Mouse (Mus musculus): ENCODE data around the gene Flrt1. TPM values are rescaled to one million over a fixed set of nuclear protein-coding genes. Genes with fewer than 3 reads are reported as not detected.
A peak's percentile ranks its signal among the peaks of the same experiment; 100 is the strongest.

The Flrt1 gene
- polyA plus RNA-seq, 1 experiment from 2014 or later = 3.5 TPM

DNA sequence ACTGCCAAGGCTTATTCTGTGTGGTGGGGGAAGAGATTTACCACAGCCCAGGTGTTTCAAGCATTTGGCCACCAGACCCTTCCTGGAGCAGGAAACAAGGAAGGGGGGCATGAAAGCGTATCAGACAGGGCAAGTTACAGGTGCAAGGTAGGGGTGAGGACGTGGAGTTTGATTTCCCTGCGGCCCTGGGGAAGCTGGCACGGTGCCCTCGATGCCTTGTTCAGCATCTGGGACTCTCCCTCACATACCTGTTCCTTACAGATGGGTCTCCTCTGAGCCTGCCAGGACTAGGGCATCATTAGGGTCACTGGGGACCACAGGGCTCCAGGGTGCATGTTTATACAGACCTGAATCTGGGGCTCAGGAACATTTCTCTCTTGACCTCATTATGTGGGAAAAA, 12.8 kb downstream of the Flrt1 start:
- Histone ChIP-seq H3K9me3 (no peaks in the 10 kb centered on the region), H3K36me3 (no peaks in the 10 kb centered on the region), H3K27ac (no peak overlapping the region), H3K4me2 (no peak overlapping the region), H3K27me3 (replicated peaks) (peaks cover 15% of the 10 kb centered on the region), H3K4me3 (replicated peaks) (no peak overlapping the region), H3K9ac (no peak overlapping the region), H3K4me1 (0 out of 2 replicates have a peak, but pooled peaks cover 13% of the 10 kb centered on the region)
- WGBS = 78% methylated on average over 5 of the region's 5 CpGs
- no peak for ATAC-seq (ENCODE audit: insufficient read depth, low FRiP score, low read depth)

DNA sequence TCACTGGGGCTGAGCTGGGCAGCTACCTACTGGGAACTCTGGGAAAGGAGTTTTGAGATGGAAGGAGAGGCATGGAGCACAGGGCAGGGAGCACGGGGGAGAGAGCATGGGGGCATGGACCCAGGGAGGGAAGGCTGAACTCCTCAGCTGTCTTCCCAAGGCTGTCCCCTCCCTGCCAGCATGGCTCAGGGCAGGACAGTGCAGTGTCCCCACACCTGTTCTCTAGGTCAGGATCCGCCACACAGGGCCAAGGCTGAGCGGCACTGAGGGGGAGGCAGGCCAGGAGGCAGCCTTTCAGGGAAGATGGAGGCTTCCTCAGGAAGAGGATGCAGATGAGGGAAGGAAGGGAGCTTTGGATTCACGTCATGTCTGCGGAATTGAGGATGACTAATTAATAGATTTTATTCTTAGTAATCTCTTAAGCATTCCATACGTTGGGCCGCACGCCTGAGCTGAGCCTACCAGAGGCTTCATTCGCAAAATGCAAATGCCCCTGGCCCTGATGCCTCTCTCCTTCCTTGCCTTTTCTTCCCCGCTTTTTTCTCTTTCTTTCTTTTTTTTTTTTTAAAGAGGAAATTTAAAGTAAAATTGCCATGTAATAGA, 14.0 kb downstream of the Flrt1 start:
- no peak for ATAC-seq (ENCODE audit: insufficient read depth, low FRiP score, low read depth)
- no peaks in the 10 kb centered on the region for H3K36me3 ChIP-seq
- no peak overlapping the region for H3K9ac ChIP-seq
- H3K4me3 ChIP-seq (replicated peaks) = no peak overlapping the region
- H3K27me3 ChIP-seq (replicated peaks) = peaks cover 16% of the 10 kb centered on the region
- 0 out of 2 replicates have a peak, but pooled peaks cover 12% of the 10 kb centered on the region for H3K4me1 ChIP-seq
- H3K27ac ChIP-seq = no peak overlapping the region; the same call in 1 of the 2 replicates
- WGBS = 76% methylated on average over 10 of the region's 10 CpGs
- H3K4me2 ChIP-seq = no peak overlapping the region
- no peaks in the 10 kb centered on the region for H3K9me3 ChIP-seq

DNA sequence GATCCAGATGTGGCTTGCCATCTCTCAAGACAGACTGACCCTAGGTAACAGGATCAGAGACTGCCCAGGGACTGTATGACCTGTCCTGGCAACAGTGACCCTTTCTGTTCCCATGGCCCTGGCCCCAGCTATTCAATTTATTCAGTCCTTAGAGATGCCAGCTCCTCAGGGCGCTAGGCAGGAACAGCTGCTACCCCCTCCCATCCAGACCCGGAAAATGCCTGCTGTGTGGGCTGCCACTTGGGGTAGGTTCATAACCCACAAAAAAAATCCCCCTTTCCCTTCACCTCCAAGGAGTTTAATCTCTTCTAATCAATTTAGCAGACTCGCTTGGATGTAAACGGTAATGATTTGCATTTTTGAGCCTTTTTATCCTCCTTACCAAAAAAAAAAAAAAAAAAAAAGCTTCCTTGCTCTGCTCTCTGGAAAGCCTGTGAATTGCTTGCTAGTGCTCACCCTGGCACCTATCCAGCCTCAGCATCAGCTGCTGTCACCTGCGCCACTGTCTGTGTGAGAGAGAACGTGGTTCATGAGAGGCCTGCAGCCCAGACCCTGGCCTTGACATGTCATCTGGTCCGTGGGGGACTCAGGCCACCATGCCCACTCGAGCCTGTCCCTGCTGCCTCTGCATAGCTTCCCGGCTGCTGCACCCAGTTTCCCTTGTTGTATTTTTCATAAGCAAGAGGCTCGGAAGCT, 15.0 kb downstream of the Flrt1 start:
- H3K4me2 ChIP-seq = no peak overlapping the region
- H3K27me3 ChIP-seq (replicated peaks) = peaks cover 14% of the 10 kb centered on the region; the same call in 1 of the 2 replicates
- H3K9ac ChIP-seq = no peak overlapping the region
- H3K9me3 ChIP-seq = no peaks in the 10 kb centered on the region
- H3K4me3 ChIP-seq (replicated peaks) = no peak overlapping the region
- no peaks in the 10 kb centered on the region for H3K36me3 ChIP-seq
- ATAC-seq (ENCODE audit: insufficient read depth, low FRiP score, low read depth) = no peak
- 39% methylated on average over 10 of the region's 10 CpGs for WGBS
- H3K27ac ChIP-seq = no peak overlapping the region
- 0 out of 2 replicates have a peak, but pooled peaks cover 7% of the 10 kb centered on the region for H3K4me1 ChIP-seq

DNA sequence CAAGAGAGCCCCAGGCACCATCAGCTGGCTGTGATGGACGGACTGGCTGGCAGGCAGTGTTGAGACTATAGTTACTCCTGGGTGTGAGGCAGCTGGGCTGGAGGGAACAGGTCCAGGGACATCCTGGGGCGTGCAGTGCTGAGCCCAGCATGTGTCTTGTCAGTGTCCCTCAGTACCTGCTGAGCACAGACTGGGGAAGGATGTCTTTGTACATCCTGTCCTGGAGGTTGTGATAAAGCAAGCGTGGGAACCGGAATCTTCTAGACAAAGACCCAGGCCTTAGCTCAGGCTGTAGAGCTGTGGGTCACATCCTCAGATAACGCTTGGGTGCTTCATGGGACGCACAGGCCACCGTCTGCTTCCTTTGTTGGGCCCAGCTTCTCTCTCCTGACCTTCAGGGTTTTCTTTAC, 15.7 kb downstream of the Flrt1 start:
- ATAC-seq (ENCODE audit: insufficient read depth, low FRiP score, low read depth) = no peak
- Histone ChIP-seq H3K4me2 (no peak overlapping the region), H3K27me3 (replicated peaks) (peaks cover 14% of the 10 kb centered on the region; the same call in 1 of the 2 replicates), H3K4me1 (0 out of 2 replicates have a peak, but pooled peaks cover 11% of the 10 kb centered on the region), H3K36me3 (no peaks in the 10 kb centered on the region), H3K27ac (no peak overlapping the region), H3K9me3 (no peaks in the 10 kb centered on the region), H3K4me3 (replicated peaks) (no peak overlapping the region), H3K9ac (no peak overlapping the region)
- 74% methylated on average over 7 of the region's 7 CpGs for WGBS

DNA sequence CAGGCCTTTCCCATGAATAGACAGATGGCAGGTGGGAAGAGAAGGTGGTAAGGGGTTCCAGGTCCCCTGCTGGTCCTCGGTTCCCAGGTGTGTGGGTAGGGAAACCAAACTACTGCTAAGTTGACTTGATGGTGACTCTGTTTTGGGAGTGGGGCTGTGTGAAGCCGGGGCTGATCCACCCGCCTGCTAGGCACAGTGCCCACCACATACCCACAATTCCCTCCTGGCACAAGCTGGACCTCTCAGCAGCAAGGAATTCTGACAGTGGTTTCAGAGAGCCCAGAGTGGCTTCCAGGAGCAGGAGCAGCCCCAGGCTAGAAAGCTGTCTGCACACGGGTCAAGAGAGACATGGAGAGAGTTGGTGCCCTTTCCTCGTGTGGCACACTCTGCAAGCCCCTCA, 16.5 kb downstream of the Flrt1 start:
- no peak for ATAC-seq (ENCODE audit: insufficient read depth, low FRiP score, low read depth)
- Histone ChIP-seq H3K36me3 (no peaks in the 10 kb centered on the region), H3K27ac (no peak overlapping the region), H3K4me1 (peaks cover 19% of the 10 kb centered on the region; the same call in 1 of the 2 replicates), H3K27me3 (replicated peaks) (peaks cover 14% of the 10 kb centered on the region; the same call in 1 of the 2 replicates), H3K9ac (no peak overlapping the region), H3K4me2 (no peak overlapping the region), H3K9me3 (no peaks in the 10 kb centered on the region), H3K4me3 (replicated peaks) (no peak overlapping the region)
- WGBS = 71% methylated on average over 5 of the region's 5 CpGs

DNA sequence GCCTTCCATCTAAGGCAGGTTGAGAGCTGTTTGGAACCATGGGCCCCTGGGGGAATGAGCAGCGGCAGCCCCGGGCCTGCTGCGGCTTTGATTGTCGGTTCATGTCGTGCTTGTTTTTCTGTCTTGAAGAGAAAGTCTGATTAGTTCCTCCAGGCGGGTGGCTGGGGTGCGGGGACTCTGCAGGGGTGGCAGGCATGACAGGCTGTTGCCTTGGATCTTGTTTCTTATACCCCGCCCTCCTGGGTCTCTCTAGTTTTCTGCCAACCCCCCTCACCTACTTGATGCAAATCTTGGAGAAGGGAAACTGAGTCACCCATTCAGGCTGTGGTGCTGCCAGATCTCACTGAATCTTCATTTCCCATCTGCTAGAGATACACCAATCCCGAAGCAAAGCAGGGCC, 17.0 kb downstream of the Flrt1 start:
- Histone ChIP-seq H3K9ac (no peak overlapping the region), H3K9me3 (no peaks in the 10 kb centered on the region), H3K27ac (no peak overlapping the region), H3K36me3 (no peaks in the 10 kb centered on the region), H3K4me3 (replicated peaks) (no peak overlapping the region), H3K4me1 (peaks cover 24% of the 10 kb centered on the region; the same call in 1 of the 2 replicates), H3K27me3 (replicated peaks) (peaks cover 14% of the 10 kb centered on the region; the same call in 1 of the 2 replicates), H3K4me2 (no peak overlapping the region)
- WGBS = 27% methylated on average over 9 of the region's 9 CpGs
- no peak for ATAC-seq (ENCODE audit: insufficient read depth, low FRiP score, low read depth)

DNA sequence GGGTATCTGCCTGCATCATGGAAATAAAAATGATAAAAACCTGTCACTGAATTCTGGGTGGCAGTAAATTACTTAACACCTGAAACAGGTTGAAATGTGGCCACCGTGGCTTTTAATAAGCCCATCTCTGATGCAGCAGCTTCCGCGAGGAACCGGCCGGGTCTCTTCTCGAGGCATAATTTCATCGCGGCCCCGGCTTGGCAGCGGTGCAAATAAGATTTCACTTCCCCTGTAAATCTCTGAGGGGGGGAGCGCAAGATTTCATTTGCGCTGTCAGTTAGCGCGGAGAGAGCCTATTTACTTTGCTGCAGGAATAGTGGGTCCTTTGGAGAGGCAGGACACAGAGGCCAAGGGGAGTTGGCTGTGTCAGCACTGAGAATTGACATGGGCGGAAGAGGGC, 20.8 kb downstream of the Flrt1 start:
- Histone ChIP-seq H3K4me2 (no peak overlapping the region), H3K27ac (no peak overlapping the region), H3K4me3 (replicated peaks) (no peak overlapping the region), H3K9me3 (no peaks in the 10 kb centered on the region), H3K4me1 (peaks cover 18% of the 10 kb centered on the region; the same call in 1 of the 2 replicates), H3K36me3 (no peaks in the 10 kb centered on the region), H3K27me3 (replicated peaks) (peaks cover 14% of the 10 kb centered on the region; the same call in 1 of the 2 replicates), H3K9ac (no peak overlapping the region)
- ATAC-seq (ENCODE audit: insufficient read depth, low FRiP score, low read depth) = 0 out of 2 replicates have a peak, but pooled peaks have one; percentile 11
- WGBS = 63% methylated on average over 15 of the region's 15 CpGs

DNA sequence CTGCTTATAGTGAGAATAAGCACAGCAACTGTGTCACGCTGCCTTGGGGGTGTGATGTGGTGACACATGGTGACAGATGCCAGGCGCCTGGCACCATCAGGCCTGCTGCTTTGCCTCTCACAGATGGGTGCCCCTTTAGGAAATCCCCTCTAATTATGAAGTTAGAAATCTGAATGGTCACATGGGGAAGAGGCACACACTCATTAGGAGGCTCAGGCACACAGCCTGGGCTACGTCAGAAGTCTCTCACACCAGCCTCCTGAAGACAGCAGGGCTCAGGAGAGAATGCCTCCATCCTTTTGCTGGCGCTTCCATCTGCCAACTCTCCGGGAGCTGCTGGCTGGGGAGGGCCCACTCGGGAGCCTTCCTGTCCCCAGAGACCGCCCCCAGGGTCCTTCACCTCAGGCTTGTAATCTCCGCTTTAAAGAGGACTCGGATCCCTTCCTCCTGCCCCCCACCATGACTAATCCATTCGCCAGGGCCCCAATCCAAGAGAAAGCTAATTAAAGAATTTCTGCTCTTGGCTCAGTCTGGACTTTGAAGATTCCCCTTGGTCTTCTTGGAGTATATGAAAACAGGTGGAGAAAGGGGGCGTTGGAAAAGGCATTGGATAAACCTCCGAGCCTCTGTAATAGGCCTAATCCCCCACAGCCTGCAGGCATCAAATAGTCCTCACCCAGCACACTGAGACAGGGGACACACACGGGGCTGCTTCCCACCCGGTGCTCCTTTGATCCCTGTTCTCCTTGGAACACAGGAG, 22.3 kb downstream of the Flrt1 start:
- 56% methylated on average over 14 of the region's 14 CpGs for WGBS
- ATAC-seq (ENCODE audit: insufficient read depth, low FRiP score, low read depth) = no peak
- Histone ChIP-seq H3K9me3 (no peaks in the 10 kb centered on the region), H3K27ac (no peak overlapping the region), H3K4me2 (no peak overlapping the region), H3K4me1 (peaks cover 18% of the 10 kb centered on the region; the same call in 1 of the 2 replicates), H3K36me3 (no peaks in the 10 kb centered on the region), H3K4me3 (replicated peaks) (no peak overlapping the region), H3K9ac (no peak overlapping the region; the same call in 1 of the 2 replicates), H3K27me3 (replicated peaks) (peaks cover 8% of the 10 kb centered on the region; the same call in 1 of the 2 replicates)

DNA sequence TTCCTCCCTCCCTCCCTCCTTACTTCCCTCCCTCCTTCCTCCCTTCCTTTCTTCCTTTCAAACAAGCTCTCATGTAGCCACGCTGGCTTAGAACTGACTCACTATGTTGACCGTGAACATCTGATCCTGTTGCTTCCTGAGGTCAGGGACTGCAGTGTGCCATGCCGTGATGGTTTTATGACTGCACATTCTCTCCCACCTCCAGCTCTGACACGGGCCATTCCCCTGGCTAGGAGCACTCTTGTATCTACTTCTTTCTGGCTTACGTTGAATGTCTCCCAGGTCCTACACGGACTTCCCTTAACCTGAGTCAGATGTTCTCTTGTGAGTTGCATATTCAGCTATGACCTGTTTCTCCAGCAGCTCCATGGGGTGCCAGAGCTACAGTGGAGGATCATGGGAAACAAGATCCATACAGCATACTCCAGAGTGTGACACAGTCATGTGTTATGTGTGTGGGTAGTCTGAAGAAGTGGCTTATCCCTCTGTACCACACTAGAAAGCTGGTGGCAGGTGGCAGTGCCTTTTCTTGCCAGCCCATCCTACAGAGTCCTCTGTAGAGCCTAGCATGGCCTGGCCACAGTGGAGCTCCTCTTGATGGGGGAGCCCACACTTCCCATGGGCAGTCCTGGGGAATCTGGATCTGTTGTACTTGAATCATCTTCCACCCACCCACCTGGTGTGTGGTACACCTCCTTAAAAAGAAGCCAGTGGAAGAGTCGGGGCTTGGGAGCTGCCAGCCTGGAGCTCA, 23.8 kb downstream of the Flrt1 start:
- Histone ChIP-seq H3K27ac (no peak overlapping the region), H3K4me2 (no peak overlapping the region), H3K27me3 (replicated peaks) (no peaks in the 10 kb centered on the region), H3K4me3 (replicated peaks) (no peak overlapping the region), H3K9me3 (no peaks in the 10 kb centered on the region), H3K36me3 (no peaks in the 10 kb centered on the region), H3K4me1 (peaks cover 18% of the 10 kb centered on the region; the same call in 1 of the 2 replicates), H3K9ac (no peak overlapping the region)
- WGBS = 70% methylated on average over 7 of the region's 7 CpGs
- ATAC-seq (ENCODE audit: insufficient read depth, low FRiP score, low read depth) = no peak

DNA sequence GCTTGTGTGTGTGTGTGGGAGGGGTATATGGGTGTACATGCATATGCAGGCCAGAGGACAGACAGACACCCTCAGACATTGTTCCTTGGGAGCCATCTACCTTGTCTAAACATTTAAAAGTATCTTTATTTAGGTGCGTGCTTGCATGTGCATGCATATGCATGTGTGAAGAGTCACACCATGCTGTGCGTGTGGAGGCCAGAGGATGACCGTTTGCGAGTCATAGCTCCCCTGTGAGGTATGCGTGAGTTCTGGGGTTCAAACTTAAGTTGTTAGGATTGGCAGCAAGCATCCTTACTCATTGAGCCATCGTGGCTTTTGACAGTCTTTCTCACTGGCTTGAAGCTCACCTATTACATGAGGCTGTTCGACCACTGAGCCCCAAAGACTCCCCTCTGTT, 27.3 kb downstream of the Flrt1 start:
- H3K4me3 ChIP-seq (replicated peaks) = no peak overlapping the region
- 86% methylated on average over 7 of the region's 7 CpGs for WGBS
- no peaks in the 10 kb centered on the region for H3K27me3 ChIP-seq (replicated peaks)

DNA sequence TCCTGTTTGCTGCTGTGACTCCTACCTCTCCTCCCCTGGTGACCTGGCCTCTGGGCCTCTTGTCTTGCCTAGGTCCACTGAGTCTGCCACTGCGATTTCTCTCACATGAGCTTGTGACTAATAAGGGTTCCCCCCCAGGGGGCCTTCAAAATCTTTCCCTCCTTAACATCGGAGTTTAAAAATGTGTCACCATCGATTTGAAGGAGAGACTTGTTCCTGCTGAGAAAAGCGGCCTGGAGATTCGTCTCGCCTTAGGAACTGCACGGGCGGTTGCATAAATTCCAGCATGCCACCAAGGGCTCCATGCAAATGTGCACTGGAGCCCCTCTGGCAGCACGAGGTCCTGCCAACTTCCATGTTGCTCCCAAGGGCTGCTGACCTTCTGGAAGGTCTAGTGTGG, 27.9 kb downstream of the Flrt1 start:
- Histone ChIP-seq H3K36me3 (no peaks in the 10 kb centered on the region), H3K4me1 (no peaks in the 10 kb centered on the region), H3K27ac (no peak overlapping the region), H3K4me3 (replicated peaks) (no peak overlapping the region), H3K9ac (no peak overlapping the region), H3K27me3 (replicated peaks) (no peaks in the 10 kb centered on the region), H3K4me2 (no peak overlapping the region), H3K9me3 (no peaks in the 10 kb centered on the region)
- WGBS = 66% methylated on average over 9 of the region's 9 CpGs
- no peak for ATAC-seq (ENCODE audit: insufficient read depth, low FRiP score, low read depth)

More for the DNA sequence above, 27.3 kb downstream of the Flrt1 start:
- Histone ChIP-seq H3K27ac (no peak overlapping the region), H3K4me2 (no peak overlapping the region), H3K4me1 (no peaks in the 10 kb centered on the region; the same call in 1 of the 2 replicates), H3K36me3 (no peaks in the 10 kb centered on the region), H3K9ac (no peak overlapping the region), H3K9me3 (no peaks in the 10 kb centered on the region)
- ATAC-seq (ENCODE audit: insufficient read depth, low FRiP score, low read depth) = no peak
